Comparison of ENCODE assay signal across 25 mouse cellular contexts in genomic region chr2:114543000-114543622, GRCm38 (mm10).
A peak's percentile ranks its signal among the peaks of the same experiment; 100 is the strongest.
DNase-seq lines count a peak whose midpoint lies in the region; ATAC-seq and TF ChIP-seq lines count a peak whose summit lies in the region.
"Had no signal": no experiment of that assay in that cellular context is flagged by ENCODE, and none has a peak within 500 bp of the region (broad histone marks: within the 10 kb centered on the region; RNA-seq: fewer than 3 reads in every experiment).

No protein-coding gene starts in this region.

- no peak overlapping the region for H3K27ac ChIP-seq in kidney, embryonic 14.5 days (ENCODE audit: low read depth, low read length)
- H3K27ac ChIP-seq in kidney, adult 2 months (ENCODE audit: insufficient read depth, low read depth, low read length) = no peak overlapping the region
- H3K27ac ChIP-seq: embryonic facial prominence, embryonic 10.5 days; embryonic facial prominence, embryonic 15.5 days; forebrain, embryonic 12.5 days; hindbrain, embryonic 10.5 days; hindbrain, embryonic 15.5 days; liver, embryonic 12.5 days had no signal

- WGBS in kidney, embryonic 14.5 days = 47% methylated on average over 2 of the region's 2 CpGs
- 66% methylated on average over 2 of the region's 2 CpGs for WGBS in kidney, adult 2 months

- no peak overlapping the region for H3K4me2 ChIP-seq in kidney, embryonic 14.5 days (replicated peaks; ENCODE audit: low read depth, low read length)
- H3K4me2 ChIP-seq: embryonic facial prominence, embryonic 15.5 days; forebrain, embryonic 12.5 days; hindbrain, embryonic 15.5 days; liver, embryonic 12.5 days had no signal

- no peak for TF ChIP-seq POLR2A in kidney, adult 2 months (IDR thresholded peaks at IDR 0.05; ENCODE audit: low read depth, low read length)

- H3K27me3 ChIP-seq in kidney, embryonic 14.5 days (ENCODE audit: control insufficient read depth, insufficient read depth, low read length) = no peaks in the 10 kb centered on the region
- H3K27me3 ChIP-seq in kidney, adult 2 months (replicated peaks; ENCODE audit: control insufficient read depth, insufficient read depth, low read length) = no peaks in the 10 kb centered on the region
- H3K27me3 ChIP-seq: embryonic facial prominence, embryonic 15.5 days; forebrain, embryonic 12.5 days; hindbrain, embryonic 15.5 days; liver, embryonic 12.5 days; megakaryocyte, embryonic 14.5 days had no signal

- H3K4me3 ChIP-seq in kidney, embryonic 14.5 days (ENCODE audit: low read length) = no peak overlapping the region
- H3K4me3 ChIP-seq in kidney, adult 2 months (ENCODE audit: insufficient read depth, low read depth, low read length) = no peak overlapping the region
- H3K4me3 ChIP-seq: embryonic facial prominence, embryonic 10.5 days; embryonic facial prominence, embryonic 15.5 days; forebrain, embryonic 12.5 days; hindbrain, embryonic 10.5 days; hindbrain, embryonic 15.5 days; liver, embryonic 12.5 days; megakaryocyte, embryonic 14.5 days had no signal

- H3K4me1 ChIP-seq in kidney, embryonic 14.5 days (ENCODE audit: control insufficient read depth, insufficient read depth, low read length) = peaks cover 4% of the 10 kb centered on the region; the same call in 1 of the 2 replicates
- H3K4me1 ChIP-seq in kidney, adult 2 months (ENCODE audit: control insufficient read depth, insufficient read depth, low read length) = no peaks in the 10 kb centered on the region
- H3K4me1 ChIP-seq: embryonic facial prominence, embryonic 15.5 days; forebrain, embryonic 12.5 days; hindbrain, embryonic 10.5 days; hindbrain, embryonic 15.5 days; liver, embryonic 12.5 days; megakaryocyte, embryonic 14.5 days had no signal

- H3K9ac ChIP-seq in kidney, embryonic 14.5 days (ENCODE audit: low read depth, low read length) = no peak overlapping the region
- H3K9ac ChIP-seq: embryonic facial prominence, embryonic 15.5 days; forebrain, embryonic 12.5 days; forebrain, postnatal 0 days; hindbrain, embryonic 15.5 days; liver, embryonic 12.5 days; liver, postnatal 0 days had no signal

- peak; percentile 92 for ATAC-seq in kidney, embryonic 14.5 days (ENCODE audit: low FRiP score, low TSS enrichment)
- ATAC-seq: forebrain, postnatal 0 days; liver, embryonic 12.5 days; liver, postnatal 0 days had no signal

- no peaks in the 10 kb centered on the region for H3K36me3 ChIP-seq in kidney, embryonic 14.5 days (ENCODE audit: control insufficient read depth, insufficient read depth, low read length)
- no peaks in the 10 kb centered on the region for H3K36me3 ChIP-seq in kidney, adult 2 months (ENCODE audit: control insufficient read depth, insufficient read depth, low read length)
- H3K36me3 ChIP-seq: embryonic facial prominence, embryonic 10.5 days; embryonic facial prominence, embryonic 15.5 days; forebrain, embryonic 12.5 days; hindbrain, embryonic 10.5 days; hindbrain, embryonic 15.5 days; liver, embryonic 12.5 days had no signal

- H3K9me3 ChIP-seq in kidney, embryonic 14.5 days (ENCODE audit: control insufficient read depth, low read length) = no peaks in the 10 kb centered on the region
- H3K9me3 ChIP-seq: embryonic facial prominence, embryonic 10.5 days; embryonic facial prominence, embryonic 15.5 days; forebrain, embryonic 12.5 days; hindbrain, embryonic 10.5 days; hindbrain, embryonic 15.5 days; liver, embryonic 12.5 days; megakaryocyte, embryonic 14.5 days had no signal

- TF ChIP-seq CTCF in kidney, adult 2 months (conservative IDR thresholded peaks at IDR 0.05; ENCODE audit: insufficient read depth, insufficient read length, low read depth, low read length) = no peak

- no peak for DNase-seq in kidney, postnatal 25 days
- DNase-seq in kidney, postnatal 14 days = peak; percentile 12
- DNase-seq in kidney, adult 2 months = no peak
- peak; percentile 49 for DNase-seq in embryo, embryonic 10.5 days (ENCODE audit: low spot score)
- peak; percentile 69 for DNase-seq in mesoderm, embryonic 11.5 days (ENCODE audit: low read depth, low spot score)
- DNase-seq in spleen, adult 18-20 months = no peak
- no peak for DNase-seq in left cerebral cortex, adult 8-10 months (ENCODE audit: low spot score in 2 of 2)
- DNase-seq: adrenal gland, postnatal 25 days; cerebellum, adult 8-10 months; cerebellum, postnatal 25 days; forebrain, postnatal 0 days; gastrocnemius, postnatal 14 days; heart, postnatal 14 days; left cerebral cortex, postnatal 4 days; liver, postnatal 0 days; lung, postnatal 36 days; midbrain, embryonic 14.5 days had no signal

Comparison
In these comparisons a context has a peak if more than half of its experiments do, and no peak if none do; other contexts are left out.
1. DNase-seq: peak in kidney, postnatal 14 days (single experiment), embryo, embryonic 10.5 days (single experiment) and mesoderm, embryonic 11.5 days (single experiment); none in kidney, postnatal 25 days (0 of 2), kidney, adult 2 months (single experiment), spleen, adult 18-20 months (0 of 2) and left cerebral cortex, adult 8-10 months (0 of 2).